Mouse (Mus musculus): ENCODE data around the gene Apex2. TPM values are rescaled to one million over a fixed set of nuclear protein-coding genes. Genes with fewer than 3 reads are reported as not detected.
"Not testable (repeated sequence)": the region's sequence is repeated elsewhere in the genome, so short reads cannot be mapped to it uniquely, and the experiment has no call there.

Apex2 gene
- total and polyA plus RNA-seq, 3 experiments, result 8.0 to 15.6 (median 9.6) TPM

GRCm38 (mm10) chrX:150510631-150511030 is 79.0 kb downstream of the Apex2 start:
- dilution Hi-C loops (cut with MboI; ENCODE audit: extremely low pct_ligation_motif_present, extremely low pct_unique_long_range_greater_than_20kb, low sequenced_read_pairs), result no loop called here
- H3K27me3 ChIP-seq (replicated peaks), result no peaks in the 10 kb centered on the region
- peaks cover 3 to 8% of the 10 kb centered on the region in 2 experiments for H3K36me3 ChIP-seq (replicated peaks in 1 of 2; ENCODE audit: control insufficient read depth in 1 of 2, insufficient read depth in 1 of 2, low read length in 1 of 2)
- H3K4me2 ChIP-seq (ENCODE audit: insufficient read depth, low read depth, poor library complexity, severe bottlenecking), result no peak overlapping the region
- H3K4me3 ChIP-seq (replicated peaks in 1 of 3; ENCODE audit: low read depth in 2 of 3, low read length in 2 of 3, poor library complexity in 1 of 3), result no peak overlapping the region
- in situ Hi-C loops (cut with MboI; ENCODE audit: low pct_ligation_motif_present, low pct_unique_long_range_greater_than_20kb, low sequenced_read_pairs), result no loop called here
- no peaks in the 10 kb centered on the region for H3K79me2 ChIP-seq (replicated peaks; ENCODE audit: control insufficient read depth, extremely low read depth, insufficient read depth, poor library complexity, severe bottlenecking)
- H3K27ac ChIP-seq (ENCODE audit: insufficient read depth, low read depth), result no peak overlapping the region
- H3K9ac ChIP-seq (ENCODE audit: insufficient read depth, low read depth), result no peak overlapping the region
- no peaks in the 10 kb centered on the region for H3K4me1 ChIP-seq (ENCODE audit: control insufficient read depth in 1 of 2, insufficient read depth in 2 of 2)
- H3K9me3 ChIP-seq (replicated peaks; ENCODE audit: low read length), result no peaks in the 10 kb centered on the region
- TF ChIP-seq RAD21 (IDR thresholded peaks at IDR 0.05; ENCODE audit: low read depth, low read length) (peak; percentile 63), MAFK (IDR thresholded peaks at IDR 0.05; ENCODE audit: insufficient replicate concordance, low read length) (no peak), POLR2A (IDR thresholded peaks at IDR 0.05; ENCODE audit: low read depth, low read length) (no peak), CTCF (conservative IDR thresholded peaks at IDR 0.05 in 1 of 2, IDR thresholded peaks at IDR 0.05 in 1 of 2; ENCODE audit: low read depth in 2 of 2, low read length in 2 of 2) (peak in 1 of 2 experiments; percentile 60; a peak in 2 of 4 replicates), ZNF384 (IDR thresholded peaks at IDR 0.05; ENCODE audit: low read depth, low read length) (no peak), UBTF (IDR thresholded peaks at IDR 0.05; ENCODE audit: low read depth, low read length) (no peak), RCOR1 (conservative IDR thresholded peaks at IDR 0.05; ENCODE audit: low read depth, low read length) (no peak), GABPA (IDR thresholded peaks at IDR 0.05; ENCODE audit: insufficient replicate concordance, low read depth, low read length) (no peak), SIN3A (IDR thresholded peaks at IDR 0.05; ENCODE audit: low read length) (no peak), JUN (IDR thresholded peaks at IDR 0.05; ENCODE audit: insufficient read depth, low read depth, low read length) (no peak), IRF4 (IDR thresholded peaks at IDR 0.05; ENCODE audit: low read depth, low read length) (no peak), EP300 (IDR thresholded peaks at IDR 0.05; ENCODE audit: low read length) (no peak), CHD1 (IDR thresholded peaks at IDR 0.05; ENCODE audit: low read depth, low read length) (no peak), POLR2AphosphoS2 (IDR thresholded peaks at IDR 0.05; ENCODE audit: low read depth, low read length) (no peak), HCFC1 (IDR thresholded peaks at IDR 0.05; ENCODE audit: low read depth, low read length) (no peak)
- DNase-seq (ENCODE audit: extremely low read depth), result peak; percentile 32

- H3K27ac ChIP-seq (ENCODE audit: insufficient read depth, low read depth), result no peak overlapping the region
- in situ Hi-C loops (cut with MboI; ENCODE audit: low pct_ligation_motif_present, low pct_unique_long_range_greater_than_20kb, low sequenced_read_pairs), result no loop called here
- no peak overlapping the region for H3K4me3 ChIP-seq (replicated peaks in 1 of 3; ENCODE audit: low read depth in 2 of 3, low read length in 2 of 3, poor library complexity in 1 of 3)
- H3K4me2 ChIP-seq (ENCODE audit: insufficient read depth, low read depth, poor library complexity, severe bottlenecking), result no peak overlapping the region
- no peaks in the 10 kb centered on the region for H3K4me1 ChIP-seq (ENCODE audit: control insufficient read depth in 1 of 2, insufficient read depth in 2 of 2)
- no peaks in the 10 kb centered on the region for H3K27me3 ChIP-seq (replicated peaks)
- no peaks in the 10 kb centered on the region for H3K9me3 ChIP-seq (replicated peaks; ENCODE audit: low read length)
- no peak for DNase-seq (ENCODE audit: extremely low read depth)
- peaks cover 3 to 7% of the 10 kb centered on the region in 2 experiments for H3K36me3 ChIP-seq (replicated peaks in 1 of 2; ENCODE audit: control insufficient read depth in 1 of 2, insufficient read depth in 1 of 2, low read length in 1 of 2)
- dilution Hi-C loops (cut with MboI; ENCODE audit: extremely low pct_ligation_motif_present, extremely low pct_unique_long_range_greater_than_20kb, low sequenced_read_pairs), result no loop called here
- no peaks in the 10 kb centered on the region for H3K79me2 ChIP-seq (replicated peaks; ENCODE audit: control insufficient read depth, extremely low read depth, insufficient read depth, poor library complexity, severe bottlenecking)
- TF ChIP-seq JUN (IDR thresholded peaks at IDR 0.05; ENCODE audit: insufficient read depth, low read depth, low read length) (no peak), CTCF (conservative IDR thresholded peaks at IDR 0.05 in 1 of 2, IDR thresholded peaks at IDR 0.05 in 1 of 2; ENCODE audit: low read depth in 2 of 2, low read length in 2 of 2) (no peak), RCOR1 (conservative IDR thresholded peaks at IDR 0.05; ENCODE audit: low read depth, low read length) (no peak), IRF4 (IDR thresholded peaks at IDR 0.05; ENCODE audit: low read depth, low read length) (no peak), ELF1 (IDR thresholded peaks at IDR 0.05; ENCODE audit: low read depth, low read length) (no peak), SMC3 (IDR thresholded peaks at IDR 0.05; ENCODE audit: low read depth, low read length) (no peak), NELFE (IDR thresholded peaks at IDR 0.05; ENCODE audit: low read depth, low read length) (no peak), MEF2A (IDR thresholded peaks at IDR 0.05; ENCODE audit: borderline replicate concordance, low read depth, low read length) (no peak), ZC3H11A (IDR thresholded peaks at IDR 0.05; ENCODE audit: low read depth, low read length) (no peak), POLR2AphosphoS2 (IDR thresholded peaks at IDR 0.05; ENCODE audit: low read depth, low read length) (no peak), POLR2A (IDR thresholded peaks at IDR 0.05; ENCODE audit: low read depth, low read length) (no peak), USF1 (IDR thresholded peaks at IDR 0.05; ENCODE audit: low read depth, low read length) (no peak), CHD2 (IDR thresholded peaks at IDR 0.05; ENCODE audit: low read length) (no peak), USF2 (conservative IDR thresholded peaks at IDR 0.05; ENCODE audit: low read depth, low read length) (no peak), HCFC1 (IDR thresholded peaks at IDR 0.05; ENCODE audit: low read depth, low read length) (no peak), MAZ (IDR thresholded peaks at IDR 0.05; ENCODE audit: low read depth, low read length) (no peak), ZMIZ1 (IDR thresholded peaks at IDR 0.05; ENCODE audit: low read depth, low read length) (no peak)
- H3K9ac ChIP-seq (ENCODE audit: insufficient read depth, low read depth), result no peak overlapping the region
Observed at GRCm38 (mm10) chrX:150508696-150509095, 81.0 kb downstream of the Apex2 start.

DNA sequence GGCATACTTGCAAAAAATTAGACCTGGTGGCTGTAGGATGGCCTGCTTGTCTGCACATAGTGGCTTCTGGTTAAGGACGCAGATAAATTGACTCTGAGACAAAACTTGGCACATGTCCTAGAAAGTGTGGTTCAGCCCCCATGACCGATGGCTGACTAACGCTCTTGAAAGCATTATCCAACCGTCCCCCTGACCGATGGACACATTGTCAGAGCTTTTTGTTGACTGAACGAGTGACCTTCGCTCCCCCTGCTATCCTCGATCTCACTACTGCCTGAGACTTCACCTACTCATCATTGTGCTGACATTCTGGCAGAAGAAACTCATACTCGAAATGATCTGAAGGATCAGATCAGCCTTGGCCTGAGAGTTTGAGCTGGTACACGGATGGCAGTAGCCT is 101.9 kb downstream of the Apex2 start:
- in situ Hi-C loops (cut with MboI; ENCODE audit: low pct_ligation_motif_present, low pct_unique_long_range_greater_than_20kb, low sequenced_read_pairs); H3K36me3 ChIP-seq (replicated peaks in 1 of 2; ENCODE audit: control insufficient read depth in 1 of 2, insufficient read depth in 1 of 2, low read length in 1 of 2); H3K4me1 ChIP-seq (ENCODE audit: control insufficient read depth in 1 of 2, insufficient read depth in 2 of 2); H3K9me3 ChIP-seq (replicated peaks; ENCODE audit: low read length); DNase-seq (ENCODE audit: extremely low read depth); dilution Hi-C loops (cut with MboI; ENCODE audit: extremely low pct_ligation_motif_present, extremely low pct_unique_long_range_greater_than_20kb, low sequenced_read_pairs); H3K27me3 ChIP-seq (replicated peaks); H3K9ac ChIP-seq (ENCODE audit: insufficient read depth, low read depth); H3K4me3 ChIP-seq (replicated peaks in 1 of 3; ENCODE audit: low read depth in 2 of 3, low read length in 2 of 3, poor library complexity in 1 of 3); H3K27ac ChIP-seq (ENCODE audit: insufficient read depth, low read depth); H3K79me2 ChIP-seq (replicated peaks; ENCODE audit: control insufficient read depth, extremely low read depth, insufficient read depth, poor library complexity, severe bottlenecking); H3K4me2 ChIP-seq (ENCODE audit: insufficient read depth, low read depth, poor library complexity, severe bottlenecking): not testable (repeated sequence)

Measured in CH12.LX (cell line).